Mouse (Mus musculus) neural tube, embryonic 14.5 days (tissue): Measurements from ENCODE around the gene Aox3. TPM values are rescaled to one million over a fixed set of nuclear protein-coding genes. Genes with fewer than 3 reads are reported as not detected.

ENCODE experiments used
- ATAC-seq: fragments of 200-750 bp; cut with Nextera tagmentation; 2 replicates; pipeline ENCODE4 v1.8.0; 2017; ENCODE audit warnings: low read depth, mild to moderate bottlenecking, moderate TSS enrichment, moderate library complexity
- H3K27ac ChIP-seq: fragments of 300-500 bp; sonication (generic); 2 replicates; pipeline ENCODE4 v1.5.1; 2014; ENCODE audit warnings: low read depth, mild to moderate bottlenecking, control low read depth, low read length, moderate library complexity, mixed read lengths
- H3K27me3 ChIP-seq: fragments of 300-500 bp; sonication (generic); 2 replicates; pipeline ENCODE4 v1.6.1; 2014; ENCODE audit warnings: low read length; ENCODE audit not compliant: control insufficient read depth, insufficient read depth
- H3K36me3 ChIP-seq: fragments of 300-500 bp; sonication (generic); 2 replicates; pipeline ENCODE4 v1.6.1; 2014; ENCODE audit warnings: low read length, mixed read lengths; ENCODE audit not compliant: control insufficient read depth, insufficient read depth
- H3K4me1 ChIP-seq: fragments of 300-500 bp; sonication (generic); 2 replicates; pipeline ENCODE4 v1.6.1; 2014; ENCODE audit warnings: low read length; ENCODE audit not compliant: control insufficient read depth, insufficient read depth
- H3K4me2 ChIP-seq: fragments of 300-500 bp; sonication (generic); 2 replicates; pipeline ENCODE4 v1.6.1; 2014; ENCODE audit warnings: mild to moderate bottlenecking, low read depth, low read length, control low read depth
- H3K4me3 ChIP-seq: fragments of 300-500 bp; sonication (generic); 2 replicates; pipeline ENCODE4 v1.5.1; 2014; ENCODE audit warnings: low read depth, low read length, control low read depth, mixed read lengths
- H3K9ac ChIP-seq: fragments of 300-500 bp; sonication (generic); replicated peaks from 2 replicates; pipeline ENCODE4 v1.6.1; 2014; ENCODE audit warnings: low read depth, mild to moderate bottlenecking, control low read depth, low read length, mixed read lengths
- H3K9me3 ChIP-seq: fragments of 300-500 bp; sonication (generic); 2 replicates; pipeline ENCODE4 v1.6.1; 2016; ENCODE audit warnings: low read length; ENCODE audit not compliant: control insufficient read depth
- WGBS: fragments of 180-500 bp; shearing (Covaris S2); extraction: QIAGEN DNeasy Blood & Tissue Kit; methylation state at CpG from one replicate; pipeline ENCODE4 v1.1.7; 2014; 5-methylcytosine and 5-hydroxymethylcytosine counted together
- polyA plus RNA-seq: library from polyadenylated mRNA; unstranded; fragments of >200 nt; fragmentation: Nextera tagmentation; extraction: Ambion mirVana; gene quantifications from 2 replicates; pipeline ENCODE4 v1.2.1, GENCODE M21; 2014

The Aox3 gene
- polyA plus RNA-seq, result 0.13 and 0.18 TPM in 2 replicates

- Histone ChIP-seq H3K9ac (no peak within 1 kb of the TSS), H3K36me3 (no peaks in the 10 kb centered on the region), H3K9me3 (no peaks in the 10 kb centered on the region), H3K4me3 (no peak within 1 kb of the TSS), H3K4me2 (no peak within 1 kb of the TSS), H3K27me3 (no peaks in the 10 kb centered on the region), H3K27ac (no peak within 1 kb of the TSS), H3K4me1 (no peaks in the 10 kb centered on the region)
- WGBS, result 16% methylated on average over 11 of the region's 11 CpGs
- peak; percentile 81 for ATAC-seq
Measured at GRCm38 (mm10) chr1:58112880-58113279, at the start of gene Aox3. Aox3 (plus strand) TSS chr1:58113130.

- 89% methylated on average over 5 of the region's 5 CpGs for WGBS
- ATAC-seq, result no peak
Measured at GRCm38 (mm10) chr1:58065151-58065550, 47.8 kb upstream of the Aox3 start.

DNA sequence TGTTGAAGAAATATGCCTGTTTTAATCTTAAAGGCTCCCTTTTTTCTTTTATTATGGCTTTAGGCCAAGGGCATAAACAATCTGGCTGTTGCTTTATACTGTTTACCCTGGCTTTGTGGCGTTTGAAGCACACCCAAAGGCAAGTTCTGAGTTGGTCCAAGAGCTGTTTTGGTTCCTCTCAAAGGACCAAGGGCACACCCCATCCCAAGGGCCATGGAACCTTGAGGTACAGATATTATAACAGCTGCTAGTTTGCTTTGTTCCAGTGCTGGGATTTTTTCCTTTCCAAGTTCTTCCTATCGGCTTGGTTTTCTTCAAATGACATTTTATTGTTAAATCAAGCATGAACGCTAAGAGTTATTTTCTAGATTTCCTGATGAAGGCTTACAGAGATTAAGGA is 47.3 kb upstream of the Aox3 start:
- H3K9ac ChIP-seq, result no peak overlapping the region
- H3K36me3 ChIP-seq, result no peaks in the 10 kb centered on the region
- no peak overlapping the region for H3K4me2 ChIP-seq
- WGBS, result 83% methylated on average over 3 of the region's 3 CpGs
- no peaks in the 10 kb centered on the region for H3K27me3 ChIP-seq
- no peak for ATAC-seq
- no peaks in the 10 kb centered on the region for H3K4me1 ChIP-seq
- no peaks in the 10 kb centered on the region for H3K9me3 ChIP-seq
- no peak overlapping the region for H3K27ac ChIP-seq
- H3K4me3 ChIP-seq, result no peak overlapping the region

More at GRCm38 (mm10) chr1:58065151-58065550, 47.8 kb upstream of the Aox3 start:
- Histone ChIP-seq H3K4me1 (no peaks in the 10 kb centered on the region), H3K36me3 (no peaks in the 10 kb centered on the region), H3K4me2 (no peak overlapping the region), H3K9me3 (no peaks in the 10 kb centered on the region), H3K9ac (no peak overlapping the region), H3K27me3 (no peaks in the 10 kb centered on the region), H3K27ac (no peak overlapping the region), H3K4me3 (no peak overlapping the region)

DNA sequence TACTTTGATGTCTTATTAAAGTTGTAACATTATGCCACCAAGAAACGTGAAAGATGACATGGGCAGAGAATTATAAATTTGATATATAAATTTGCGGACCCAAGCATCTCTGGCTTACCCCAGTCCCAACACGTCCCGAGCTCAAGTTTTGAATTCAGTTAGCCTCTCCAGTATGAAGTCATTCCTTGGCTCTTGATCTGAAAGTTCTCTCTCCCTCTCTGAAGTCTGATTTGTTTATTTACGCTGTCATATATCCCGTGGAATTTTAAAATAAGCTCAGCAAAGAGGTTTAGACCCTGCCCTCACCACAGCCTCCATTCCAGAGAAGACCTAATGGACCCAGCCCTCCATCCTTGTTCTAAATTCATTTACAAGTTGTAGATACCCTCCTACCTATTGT is 43.7 kb upstream of the Aox3 start:
- H3K27ac ChIP-seq, result no peak overlapping the region
- ATAC-seq, result no peak
- H3K9ac ChIP-seq, result no peak overlapping the region
- 86% methylated on average over 6 of the region's 6 CpGs for WGBS
- H3K27me3 ChIP-seq, result no peaks in the 10 kb centered on the region
- H3K36me3 ChIP-seq, result no peaks in the 10 kb centered on the region
- H3K4me2 ChIP-seq, result no peak overlapping the region
- H3K9me3 ChIP-seq, result no peaks in the 10 kb centered on the region
- no peaks in the 10 kb centered on the region for H3K4me1 ChIP-seq
- H3K4me3 ChIP-seq, result no peak overlapping the region

DNA sequence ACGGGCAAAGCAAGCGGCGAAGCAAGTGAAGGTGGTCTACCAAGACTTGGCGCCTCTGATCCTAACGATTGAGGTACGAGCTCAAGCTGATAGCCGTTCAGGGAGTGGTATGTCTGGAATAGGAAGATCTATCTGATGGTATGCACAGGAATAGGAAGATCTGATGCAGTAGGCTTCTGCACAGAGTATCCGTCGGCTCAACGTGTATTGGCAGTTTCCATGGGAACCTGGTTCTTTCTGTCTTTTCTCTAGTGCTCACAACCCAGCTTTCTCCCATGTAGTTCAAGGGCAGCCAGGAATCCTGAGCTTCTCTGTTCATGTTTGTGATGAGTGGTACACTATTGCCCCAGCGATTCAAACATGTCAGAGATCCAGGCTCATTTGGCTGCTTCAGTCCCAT is 42.8 kb upstream of the Aox3 start:
- H3K4me2 ChIP-seq, result no peak overlapping the region
- ATAC-seq, result no peak
- 95% methylated on average over 11 of the region's 11 CpGs for WGBS
- H3K36me3 ChIP-seq, result no peaks in the 10 kb centered on the region
- no peaks in the 10 kb centered on the region for H3K4me1 ChIP-seq
- H3K9me3 ChIP-seq, result no peaks in the 10 kb centered on the region
- H3K9ac ChIP-seq, result no peak overlapping the region
- H3K4me3 ChIP-seq, result no peak overlapping the region
- H3K27ac ChIP-seq, result no peak overlapping the region
- H3K27me3 ChIP-seq, result no peaks in the 10 kb centered on the region

- H3K4me3 ChIP-seq, result no peak overlapping the region
- no peaks in the 10 kb centered on the region for H3K4me1 ChIP-seq
- H3K9me3 ChIP-seq, result no peaks in the 10 kb centered on the region
- no peaks in the 10 kb centered on the region for H3K27me3 ChIP-seq
- H3K9ac ChIP-seq, result no peak overlapping the region
- H3K4me2 ChIP-seq, result no peak overlapping the region
- H3K27ac ChIP-seq, result no peak overlapping the region
- no peaks in the 10 kb centered on the region for H3K36me3 ChIP-seq
- ATAC-seq, result no peak
- 91% methylated on average over 9 of the region's 9 CpGs for WGBS
Measured at GRCm38 (mm10) chr1:58071006-58071405, 41.9 kb upstream of the Aox3 start.

GRCm38 (mm10) chr1:58071509-58071908 is 41.4 kb upstream of the Aox3 start:
- 89% methylated on average over 1 of the region's 1 CpGs for WGBS
- Histone ChIP-seq H3K4me3 (no peak overlapping the region), H3K4me2 (no peak overlapping the region), H3K36me3 (no peaks in the 10 kb centered on the region), H3K27me3 (no peaks in the 10 kb centered on the region), H3K4me1 (no peaks in the 10 kb centered on the region), H3K27ac (no peak overlapping the region), H3K9ac (no peak overlapping the region), H3K9me3 (no peaks in the 10 kb centered on the region)
- ATAC-seq, result no peak

DNA sequence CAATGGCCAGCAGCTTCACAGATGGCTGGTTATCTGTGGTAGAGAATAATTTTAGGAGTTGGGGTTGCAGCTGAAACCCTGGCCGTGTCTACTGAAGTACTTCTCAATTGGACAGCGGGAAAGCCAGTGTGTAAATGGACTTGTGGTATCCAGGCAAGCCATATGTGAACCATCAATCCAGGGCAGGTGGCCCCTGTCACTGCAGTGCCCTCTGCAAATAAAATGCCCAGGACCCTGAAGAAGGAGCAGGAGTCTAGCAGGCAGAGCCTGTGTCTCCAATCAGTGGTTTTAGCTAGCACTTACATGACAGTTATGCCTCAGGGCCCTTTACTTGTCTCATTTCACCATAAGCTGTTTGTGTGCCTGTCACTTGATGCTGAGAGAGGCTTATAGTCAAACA is 40.5 kb upstream of the Aox3 start:
- no peak for ATAC-seq
- no peak overlapping the region for H3K27ac ChIP-seq
- 56% methylated on average over 2 of the region's 2 CpGs for WGBS
- H3K4me2 ChIP-seq, result no peak overlapping the region
- H3K4me3 ChIP-seq, result no peak overlapping the region
- H3K27me3 ChIP-seq, result no peaks in the 10 kb centered on the region
- no peaks in the 10 kb centered on the region for H3K4me1 ChIP-seq
- no peaks in the 10 kb centered on the region for H3K9me3 ChIP-seq
- H3K36me3 ChIP-seq, result no peaks in the 10 kb centered on the region
- no peak overlapping the region for H3K9ac ChIP-seq

- Histone ChIP-seq H3K27me3 (no peaks in the 10 kb centered on the region), H3K9ac (no peak overlapping the region), H3K4me3 (no peak overlapping the region), H3K4me2 (no peak overlapping the region), H3K9me3 (no peaks in the 10 kb centered on the region), H3K4me1 (no peaks in the 10 kb centered on the region), H3K36me3 (no peaks in the 10 kb centered on the region), H3K27ac (no peak overlapping the region)
- ATAC-seq, result no peak
- 72% methylated on average over 12 of the region's 12 CpGs for WGBS
Measured at GRCm38 (mm10) chr1:58072991-58073730, 39.8 kb upstream of the Aox3 start.
